Mouse (Mus musculus) forebrain, embryonic 16.5 days (tissue): ENCODE measurements around the gene Zbtb2. TPM values are rescaled to one million over a fixed set of nuclear protein-coding genes. Genes with fewer than 3 reads are reported as not detected.

Experiments used
- ATAC-seq: fragments of 200-750 bp; cut with Nextera tagmentation; 2 replicates; pipeline ENCODE4 v1.8.0; 2017; ENCODE audit warnings: mild to moderate bottlenecking, moderate library complexity
- H3K27ac ChIP-seq: fragments of 300-500 bp; sonication (generic); 2 replicates; pipeline ENCODE4 v1.5.1; 2014; ENCODE audit warnings: low read length, control low read depth
- H3K27me3 ChIP-seq: fragments of 300-500 bp; sonication (generic); replicated peaks from 2 replicates; pipeline ENCODE4 v1.6.1; 2014; ENCODE audit warnings: low read length; ENCODE audit not compliant: control insufficient read depth, insufficient read depth
- H3K36me3 ChIP-seq: fragments of 300-500 bp; sonication (generic); 2 replicates; pipeline ENCODE4 v1.6.1; 2014; ENCODE audit not compliant: control insufficient read depth, insufficient read depth
- H3K4me1 ChIP-seq: fragments of 300-500 bp; sonication (generic); replicated peaks from 2 replicates; pipeline ENCODE4 v1.6.1; 2014; ENCODE audit warnings: low read length; ENCODE audit not compliant: control insufficient read depth, insufficient read depth
- H3K4me2 ChIP-seq: fragments of 300-500 bp; sonication (generic); 2 replicates; pipeline ENCODE4 v1.6.1; 2014; ENCODE audit warnings: mild to moderate bottlenecking, low read length, control low read depth
- H3K4me3 ChIP-seq: fragments of 300-500 bp; sonication (generic); replicated peaks from 2 replicates; pipeline ENCODE4 v1.5.1; 2014; ENCODE audit warnings: mild to moderate bottlenecking, low read length, control low read depth
- H3K9ac ChIP-seq: fragments of 300-500 bp; sonication (generic); replicated peaks from 2 replicates; pipeline ENCODE4 v1.6.1; 2014; ENCODE audit warnings: low read depth, low read length, control low read depth
- H3K9me3 ChIP-seq: fragments of 300-500 bp; sonication (generic); 2 replicates; pipeline ENCODE4 v1.6.1; 2016; ENCODE audit warnings: low read length; ENCODE audit not compliant: control insufficient read depth
- WGBS: fragments of 180-500 bp; shearing (Covaris S2); extraction: QIAGEN DNeasy Blood & Tissue Kit; methylation state at CpG from one replicate; pipeline ENCODE4 v1.1.7; 2014; 5-methylcytosine and 5-hydroxymethylcytosine counted together
- polyA plus RNA-seq: library from polyadenylated mRNA; unstranded; fragments of >200 nt; fragmentation: Nextera tagmentation; extraction: Ambion mirVana; gene quantifications from 2 replicates; pipeline ENCODE4 v1.2.1, GENCODE M21; 2015

The Zbtb2 gene
- polyA plus RNA-seq, 1 experiment from 2014 or later = 17.9 TPM

DNA sequence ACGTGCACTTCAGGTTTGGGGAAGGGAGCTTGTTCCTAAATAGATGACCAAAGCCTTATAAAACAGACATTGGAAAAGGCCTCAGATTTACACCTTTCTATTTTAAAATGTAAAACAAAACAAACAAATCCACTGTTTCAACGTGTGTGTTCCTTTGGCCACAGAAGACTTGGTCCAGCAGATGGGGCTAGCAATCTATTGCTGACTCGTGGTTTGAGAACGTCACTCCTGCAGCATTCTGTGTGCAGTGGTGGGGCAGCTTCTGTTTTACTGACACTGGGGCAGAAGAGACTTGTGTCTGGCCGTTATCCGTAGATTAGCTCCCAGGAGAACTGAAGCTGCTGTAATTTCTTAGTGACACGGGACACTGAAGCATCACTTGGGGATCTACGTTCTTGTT is 37.3 kb upstream of the Zbtb2 start:
- H3K4me3 ChIP-seq = no peak overlapping the region
- 87% methylated on average over 8 of the region's 8 CpGs for WGBS
- no peak overlapping the region for H3K27ac ChIP-seq
- ATAC-seq = no peak
- no peaks in the 10 kb centered on the region for H3K4me1 ChIP-seq
- H3K9me3 ChIP-seq = no peaks in the 10 kb centered on the region
- H3K27me3 ChIP-seq = no peaks in the 10 kb centered on the region
- H3K4me2 ChIP-seq = no peak overlapping the region
- no peak overlapping the region for H3K9ac ChIP-seq
- peaks cover 10% of the 10 kb centered on the region for H3K36me3 ChIP-seq

DNA sequence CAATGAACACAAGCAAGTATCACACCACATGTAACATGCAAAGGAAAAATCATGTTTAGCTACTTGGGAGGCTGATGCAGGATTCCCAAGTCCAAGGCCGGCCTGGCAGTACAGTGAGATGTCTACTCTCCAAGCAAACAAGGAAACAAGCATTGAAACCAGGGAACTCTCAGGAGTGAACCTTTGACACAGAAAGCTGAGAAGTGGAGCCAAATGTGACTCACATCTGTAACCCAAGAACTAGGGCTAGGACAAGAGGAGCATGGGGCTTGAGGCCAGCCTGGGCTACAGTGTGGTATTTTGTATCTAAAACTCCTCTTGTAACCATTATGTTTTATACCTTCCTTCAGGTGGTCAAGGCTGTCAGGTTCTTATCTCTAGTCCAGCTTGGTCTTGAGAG is 19.3 kb upstream of the Zbtb2 start:
- ATAC-seq = no peak
- Histone ChIP-seq H3K9ac (no peak overlapping the region), H3K27ac (no peak overlapping the region), H3K27me3 (no peaks in the 10 kb centered on the region), H3K36me3 (peaks cover 7% of the 10 kb centered on the region), H3K4me2 (no peak overlapping the region), H3K4me1 (no peaks in the 10 kb centered on the region), H3K9me3 (no peaks in the 10 kb centered on the region), H3K4me3 (no peak overlapping the region)
- WGBS = 92% methylated on average over 1 of the region's 1 CpGs

GRCm38 (mm10) chr10:4405511-4405910 is 17.6 kb upstream of the Zbtb2 start:
- Histone ChIP-seq H3K27ac (no peak overlapping the region), H3K9me3 (no peaks in the 10 kb centered on the region), H3K4me1 (no peaks in the 10 kb centered on the region), H3K27me3 (no peaks in the 10 kb centered on the region), H3K4me3 (no peak overlapping the region), H3K36me3 (peaks cover 7% of the 10 kb centered on the region), H3K4me2 (no peak overlapping the region), H3K9ac (no peak overlapping the region)
- ATAC-seq = 0 out of 2 replicates have a peak, but pooled peaks have one; percentile 3
- WGBS = 89% methylated on average over 5 of the region's 5 CpGs

DNA sequence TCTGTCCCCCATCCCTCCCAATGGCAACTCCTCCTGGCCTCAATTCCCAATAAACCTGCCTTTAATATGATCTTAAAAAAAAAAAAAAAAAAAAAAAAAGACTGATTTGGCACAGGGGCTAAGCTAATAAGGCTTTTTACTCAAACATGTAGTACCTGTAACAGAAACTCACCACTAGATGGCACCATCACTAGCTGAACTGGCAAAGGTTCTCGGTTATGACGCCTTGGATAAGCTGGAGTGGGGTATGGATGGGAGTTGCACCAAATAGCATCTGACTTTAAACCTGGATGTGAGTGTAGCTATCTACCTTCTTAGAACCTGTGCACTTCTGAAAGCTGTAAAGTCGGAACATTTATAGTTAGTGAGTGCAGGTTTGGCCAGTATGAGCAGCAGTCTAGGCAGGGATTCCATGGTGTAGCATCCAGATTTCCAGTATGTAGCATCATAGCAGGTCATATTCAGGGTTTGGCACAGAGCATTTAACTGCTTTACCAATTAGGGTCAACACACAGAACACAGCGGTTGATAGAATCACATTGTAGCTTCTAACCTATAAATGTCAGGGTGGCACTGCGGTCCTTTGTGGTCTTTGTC is 17.1 kb upstream of the Zbtb2 start:
- 54% methylated on average over 5 of the region's 5 CpGs for WGBS
- H3K36me3 ChIP-seq = peaks cover 7% of the 10 kb centered on the region
- H3K4me2 ChIP-seq = no peak overlapping the region
- no peak overlapping the region for H3K4me3 ChIP-seq
- ATAC-seq = peak; percentile 75
- no peaks in the 10 kb centered on the region for H3K27me3 ChIP-seq
- H3K27ac ChIP-seq = no peak overlapping the region
- no peaks in the 10 kb centered on the region for H3K9me3 ChIP-seq
- H3K9ac ChIP-seq = no peak overlapping the region
- H3K4me1 ChIP-seq = no peaks in the 10 kb centered on the region

DNA sequence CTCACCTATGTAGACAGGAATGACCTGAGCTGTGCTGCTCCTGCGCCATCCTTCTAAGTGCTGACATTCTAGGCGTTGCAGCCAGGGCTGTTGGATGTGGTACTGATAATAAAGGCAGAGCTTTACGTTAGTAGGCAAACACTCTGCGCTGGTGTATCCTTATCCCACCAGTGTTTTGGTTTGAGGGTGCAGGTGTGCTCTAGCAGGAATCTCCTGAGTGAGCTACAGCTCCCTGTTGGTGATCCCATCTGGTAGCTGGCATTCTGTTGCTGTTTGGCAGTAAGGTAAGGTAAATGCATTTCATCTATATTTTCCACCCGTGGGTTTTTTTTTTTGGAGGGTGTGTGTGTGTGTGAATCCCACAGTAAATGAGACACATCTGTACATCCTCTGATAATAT is 10.2 kb upstream of the Zbtb2 start:
- no peaks in the 10 kb centered on the region for H3K36me3 ChIP-seq
- H3K27me3 ChIP-seq = no peaks in the 10 kb centered on the region
- no peak for ATAC-seq
- peaks cover 3% of the 10 kb centered on the region; the same call in 1 of the 2 replicates for H3K4me1 ChIP-seq
- no peaks in the 10 kb centered on the region for H3K9me3 ChIP-seq
- H3K27ac ChIP-seq = no peak overlapping the region
- no peak overlapping the region for H3K9ac ChIP-seq
- H3K4me3 ChIP-seq = no peak overlapping the region
- H3K4me2 ChIP-seq = no peak overlapping the region
- 81% methylated on average over 5 of the region's 5 CpGs for WGBS

DNA sequence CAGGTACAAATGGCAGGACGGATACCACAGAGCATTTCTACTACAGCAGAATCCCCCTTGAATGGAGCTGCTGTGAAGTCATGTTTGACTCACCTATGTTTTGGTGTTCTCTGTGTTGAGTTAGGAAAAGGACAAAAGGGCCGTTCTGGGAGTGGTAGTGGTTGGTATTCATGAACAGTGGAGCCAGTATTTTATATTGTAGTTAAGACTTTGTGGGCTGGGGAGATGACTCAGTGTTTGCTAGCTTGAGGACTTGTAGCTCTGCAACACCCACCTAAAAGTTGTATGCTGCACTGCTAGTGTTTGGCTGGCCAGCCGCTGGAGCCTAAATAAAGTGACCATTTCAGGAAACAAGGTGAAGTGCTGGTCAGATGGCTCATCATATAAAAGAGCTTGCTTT is 7.4 kb upstream of the Zbtb2 start:
- no peak for ATAC-seq
- no peak overlapping the region for H3K9ac ChIP-seq
- no peak overlapping the region for H3K27ac ChIP-seq
- H3K4me2 ChIP-seq = no peak overlapping the region
- H3K9me3 ChIP-seq = no peaks in the 10 kb centered on the region
- 94% methylated on average over 3 of the region's 3 CpGs for whole genome bisulfite sequencing
- no peak overlapping the region for H3K4me3 ChIP-seq
- no peaks in the 10 kb centered on the region for H3K36me3 ChIP-seq
- H3K4me1 ChIP-seq = peaks cover 18% of the 10 kb centered on the region
- H3K27me3 ChIP-seq = no peaks in the 10 kb centered on the region

DNA sequence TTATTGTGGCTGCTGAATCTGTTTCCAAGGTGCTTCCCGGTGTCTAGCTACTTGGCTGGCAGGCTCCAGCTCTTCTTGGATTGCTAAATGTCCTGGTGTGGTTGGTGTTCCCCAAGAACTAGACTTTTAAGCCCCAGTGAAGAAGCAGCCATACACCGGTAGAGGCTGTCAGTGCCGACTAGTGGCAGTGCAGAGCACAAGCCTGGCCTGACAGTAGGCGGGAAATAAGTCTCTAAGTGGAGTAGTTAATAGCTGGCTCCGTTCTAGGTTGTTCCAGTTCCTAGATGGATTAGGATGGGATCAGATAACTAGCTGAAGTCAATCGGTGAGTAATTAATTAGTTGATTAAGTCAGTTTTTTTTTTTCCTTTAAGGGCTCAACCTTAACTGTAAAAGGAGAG is 3.9 kb upstream of the Zbtb2 start:
- H3K4me2 ChIP-seq = peak overlapping the region; percentile 5; the same call in 1 of the 2 replicates
- H3K36me3 ChIP-seq = no peaks in the 10 kb centered on the region
- ATAC-seq = no peak
- H3K27ac ChIP-seq = no peak overlapping the region
- H3K4me3 ChIP-seq = no peak overlapping the region
- peaks cover 33% of the 10 kb centered on the region for H3K4me1 ChIP-seq
- H3K27me3 ChIP-seq = no peaks in the 10 kb centered on the region
- no peak overlapping the region for H3K9ac ChIP-seq
- H3K9me3 ChIP-seq = no peaks in the 10 kb centered on the region
- 49% methylated on average over 6 of the region's 6 CpGs for WGBS

DNA sequence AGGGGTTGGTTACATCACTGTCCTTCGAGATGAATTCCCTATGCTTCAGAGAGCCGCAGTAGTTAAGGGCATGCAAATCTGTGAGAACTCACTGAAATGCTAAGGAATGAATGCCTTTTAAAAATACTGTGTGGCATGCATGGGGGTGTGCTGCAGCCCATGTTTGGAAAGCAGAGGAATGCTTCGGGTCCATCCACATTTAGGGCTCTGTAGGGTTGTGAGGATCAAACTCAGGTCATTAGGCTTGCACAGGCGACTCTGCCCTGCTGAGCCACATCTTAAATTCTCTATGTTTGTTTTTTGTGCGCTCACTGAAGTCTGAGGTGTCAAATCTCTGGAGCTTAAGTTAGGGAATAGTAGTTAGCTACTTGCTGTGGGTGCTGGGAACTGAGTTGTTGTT is 3.2 kb upstream of the Zbtb2 start:
- H3K36me3 ChIP-seq = no peaks in the 10 kb centered on the region
- H3K9me3 ChIP-seq = no peaks in the 10 kb centered on the region
- no peaks in the 10 kb centered on the region for H3K27me3 ChIP-seq
- no peak overlapping the region for H3K4me2 ChIP-seq
- H3K4me1 ChIP-seq = peaks cover 33% of the 10 kb centered on the region
- 70% methylated on average over 5 of the region's 5 CpGs for WGBS
- H3K4me3 ChIP-seq = no peak overlapping the region
- no peak overlapping the region for H3K27ac ChIP-seq
- no peak overlapping the region for H3K9ac ChIP-seq
- ATAC-seq = no peak

DNA sequence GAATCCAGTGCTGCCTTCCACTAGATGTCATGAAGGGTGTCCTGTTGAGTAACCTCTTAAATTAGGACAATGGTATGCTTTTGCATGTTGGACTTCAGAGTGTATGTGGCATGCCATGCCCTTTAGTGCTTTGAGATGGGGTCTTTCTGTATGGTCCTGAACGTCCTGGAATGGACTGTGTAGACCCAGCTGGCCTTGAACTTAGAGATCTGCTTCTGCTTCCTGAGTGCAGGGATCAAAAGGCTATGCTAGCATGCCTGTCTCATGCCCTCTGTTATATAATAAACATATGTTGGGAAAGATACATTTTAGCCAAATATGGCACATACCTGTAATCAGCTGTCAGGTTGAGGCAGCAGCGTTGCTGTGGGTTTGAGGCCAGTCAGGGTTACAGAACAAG is 2.6 kb upstream of the Zbtb2 start:
- no peaks in the 10 kb centered on the region for H3K27me3 ChIP-seq
- H3K4me3 ChIP-seq = no peak overlapping the region
- no peak overlapping the region for H3K9ac ChIP-seq
- 0 out of 2 replicates have a peak overlapping the region, but pooled peaks have one; percentile 21 for H3K4me2 ChIP-seq
- H3K9me3 ChIP-seq = no peaks in the 10 kb centered on the region
- no peaks in the 10 kb centered on the region for H3K36me3 ChIP-seq
- ATAC-seq = no peak
- H3K27ac ChIP-seq = no peak overlapping the region
- 75% methylated on average over 2 of the region's 2 CpGs for WGBS
- peaks cover 38% of the 10 kb centered on the region for H3K4me1 ChIP-seq
